Mouse (Mus musculus): ENCODE data around the gene Slc23a2. TPM values are rescaled to one million over a fixed set of nuclear protein-coding genes. Genes with fewer than 3 reads are reported as not detected.

Gene Slc23a2
- polyA plus RNA-seq, 1 experiment from 2014 or later: 18.5 TPM

DNA sequence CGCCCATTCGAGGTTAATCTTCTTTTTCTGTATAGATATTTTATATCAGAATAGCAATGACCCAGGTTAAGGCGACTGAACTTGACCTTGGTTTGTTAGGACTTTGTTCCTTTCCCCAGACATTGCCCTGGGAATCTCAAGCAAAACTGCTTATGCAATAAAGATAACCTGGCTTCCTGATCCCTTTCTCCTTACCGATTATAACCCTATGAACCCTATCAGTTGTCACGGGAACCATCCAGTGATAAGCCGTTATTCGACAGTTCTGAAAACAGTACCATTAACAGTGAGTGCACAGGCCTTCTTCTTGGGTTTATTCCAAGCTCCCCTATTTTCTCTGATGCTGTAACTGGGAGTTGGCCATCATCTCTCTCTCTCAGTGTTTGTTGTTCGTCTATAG lies 27.0 kb upstream of the Slc23a2 start:
- no peaks in the 10 kb centered on the region for H3K36me3 ChIP-seq (ENCODE audit: control insufficient read depth, insufficient read depth, low read length)
- H3K4me3 ChIP-seq (ENCODE audit: low read depth, low read length): no peak overlapping the region
- WGBS: 85% methylated on average over 8 of the region's 8 CpGs
- no peaks in the 10 kb centered on the region for H3K9me3 ChIP-seq (ENCODE audit: control insufficient read depth, low read length)
- no peaks in the 10 kb centered on the region for H3K27me3 ChIP-seq (replicated peaks; ENCODE audit: control insufficient read depth, insufficient read depth, low read length)
- no peak for DNase-seq (ENCODE audit: low spot score)
- H3K4me2 ChIP-seq (ENCODE audit: low read depth, low read length): no peak overlapping the region
- H3K27ac ChIP-seq (replicated peaks; ENCODE audit: low read depth, low read length): no peak overlapping the region
- H3K4me1 ChIP-seq (ENCODE audit: control insufficient read depth, insufficient read depth, low read length): no peaks in the 10 kb centered on the region
- H3K9ac ChIP-seq (ENCODE audit: low read depth, low read length): no peak overlapping the region
- no peak for ATAC-seq (ENCODE audit: low read depth)

DNA sequence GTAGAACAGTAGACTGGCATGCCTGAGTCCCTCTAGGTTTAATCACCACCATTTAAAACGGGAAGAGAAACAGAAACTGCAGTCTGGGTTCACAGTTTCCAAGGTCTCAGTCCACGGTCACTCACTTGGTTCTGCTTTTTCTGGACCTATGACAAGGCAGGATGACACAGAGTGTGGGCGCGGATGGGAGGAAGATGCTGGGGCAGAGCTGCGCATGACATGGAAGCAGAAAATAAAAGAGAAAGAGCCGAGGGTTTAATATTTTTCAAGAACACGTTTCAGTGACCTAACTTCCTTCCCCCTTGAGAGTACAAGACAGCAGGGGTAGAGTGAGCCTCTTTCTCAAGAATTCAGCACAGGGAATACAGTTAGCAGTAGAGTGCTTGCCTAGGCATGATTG lies 24.2 kb upstream of the Slc23a2 start:
- no peaks in the 10 kb centered on the region for H3K4me1 ChIP-seq (ENCODE audit: control insufficient read depth, insufficient read depth, low read length)
- no peaks in the 10 kb centered on the region for H3K27me3 ChIP-seq (replicated peaks; ENCODE audit: control insufficient read depth, insufficient read depth, low read length)
- no peak overlapping the region for H3K4me3 ChIP-seq (ENCODE audit: low read depth, low read length)
- no peak overlapping the region for H3K27ac ChIP-seq (replicated peaks; ENCODE audit: low read depth, low read length)
- H3K9me3 ChIP-seq (ENCODE audit: control insufficient read depth, low read length): no peaks in the 10 kb centered on the region
- H3K4me2 ChIP-seq (ENCODE audit: low read depth, low read length): no peak overlapping the region
- no peak for DNase-seq (ENCODE audit: low spot score)
- H3K36me3 ChIP-seq (ENCODE audit: control insufficient read depth, insufficient read depth, low read length): no peaks in the 10 kb centered on the region
- no peak overlapping the region for H3K9ac ChIP-seq (ENCODE audit: low read depth, low read length)
- 86% methylated on average over 7 of the region's 7 CpGs for WGBS
- ATAC-seq (ENCODE audit: low read depth): no peak

DNA sequence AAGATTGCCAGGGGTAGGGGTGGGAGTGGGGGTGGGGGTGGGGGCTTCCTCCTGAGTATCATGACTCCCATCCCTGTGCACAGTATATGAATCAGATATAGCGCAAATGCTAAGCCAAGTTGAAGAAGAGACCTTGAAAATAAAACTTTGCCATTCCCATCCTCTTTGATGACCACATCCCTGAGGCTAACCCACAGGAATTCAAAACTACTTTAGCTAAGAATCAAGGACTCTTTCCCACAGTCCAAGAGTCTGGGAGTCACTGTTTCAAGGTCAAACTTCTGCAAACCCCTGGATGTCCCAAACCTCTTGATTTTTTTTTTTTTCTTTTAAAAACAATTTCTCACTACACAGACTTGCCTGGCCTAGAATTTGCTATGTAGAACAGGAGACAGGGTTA lies 18.7 kb upstream of the Slc23a2 start:
- WGBS: 79% methylated on average over 1 of the region's 1 CpGs
- no peak for ATAC-seq (ENCODE audit: low read depth)
- H3K36me3 ChIP-seq (ENCODE audit: control insufficient read depth, insufficient read depth, low read length): no peaks in the 10 kb centered on the region
- H3K27me3 ChIP-seq (replicated peaks; ENCODE audit: control insufficient read depth, insufficient read depth, low read length): no peaks in the 10 kb centered on the region
- H3K9ac ChIP-seq (ENCODE audit: low read depth, low read length): no peak overlapping the region
- no peak overlapping the region for H3K27ac ChIP-seq (replicated peaks; ENCODE audit: low read depth, low read length)
- no peaks in the 10 kb centered on the region for H3K4me1 ChIP-seq (ENCODE audit: control insufficient read depth, insufficient read depth, low read length)
- no peak overlapping the region for H3K4me2 ChIP-seq (ENCODE audit: low read depth, low read length)
- DNase-seq (ENCODE audit: low spot score): no peak
- H3K4me3 ChIP-seq (ENCODE audit: low read depth, low read length): no peak overlapping the region
- no peaks in the 10 kb centered on the region for H3K9me3 ChIP-seq (ENCODE audit: control insufficient read depth, low read length)

DNA sequence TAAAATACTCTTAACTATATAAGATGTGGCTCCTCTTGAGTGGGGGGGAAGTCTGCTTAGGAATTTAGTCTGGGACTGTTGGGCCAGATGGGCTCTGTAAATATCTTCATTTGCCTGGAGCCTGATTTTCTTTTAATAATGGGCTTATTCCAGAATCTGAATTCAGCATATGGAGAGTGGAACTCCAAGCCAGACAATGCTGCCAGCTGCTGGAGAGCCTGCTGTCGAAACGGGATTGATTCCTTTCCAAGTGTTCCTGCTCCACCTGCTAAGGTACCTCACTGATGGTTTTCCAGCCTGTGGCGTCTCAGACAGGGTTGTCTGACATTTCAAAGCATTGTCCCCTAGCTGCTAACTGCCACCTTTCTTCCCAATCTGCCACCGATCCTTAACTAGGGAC lies 12.6 kb upstream of the Slc23a2 start:
- Histone ChIP-seq H3K27me3 (replicated peaks; ENCODE audit: control insufficient read depth, insufficient read depth, low read length) (no peaks in the 10 kb centered on the region), H3K4me2 (ENCODE audit: low read depth, low read length) (no peak overlapping the region), H3K9ac (ENCODE audit: low read depth, low read length) (no peak overlapping the region), H3K27ac (replicated peaks; ENCODE audit: low read depth, low read length) (no peak overlapping the region), H3K36me3 (ENCODE audit: control insufficient read depth, insufficient read depth, low read length) (no peaks in the 10 kb centered on the region), H3K9me3 (ENCODE audit: control insufficient read depth, low read length) (no peaks in the 10 kb centered on the region), H3K4me3 (ENCODE audit: low read depth, low read length) (no peak overlapping the region), H3K4me1 (ENCODE audit: control insufficient read depth, insufficient read depth, low read length) (no peaks in the 10 kb centered on the region)
- 58% methylated on average over 4 of the region's 4 CpGs for WGBS
- DNase-seq (ENCODE audit: low spot score): no peak
- ATAC-seq (ENCODE audit: low read depth): no peak

DNA sequence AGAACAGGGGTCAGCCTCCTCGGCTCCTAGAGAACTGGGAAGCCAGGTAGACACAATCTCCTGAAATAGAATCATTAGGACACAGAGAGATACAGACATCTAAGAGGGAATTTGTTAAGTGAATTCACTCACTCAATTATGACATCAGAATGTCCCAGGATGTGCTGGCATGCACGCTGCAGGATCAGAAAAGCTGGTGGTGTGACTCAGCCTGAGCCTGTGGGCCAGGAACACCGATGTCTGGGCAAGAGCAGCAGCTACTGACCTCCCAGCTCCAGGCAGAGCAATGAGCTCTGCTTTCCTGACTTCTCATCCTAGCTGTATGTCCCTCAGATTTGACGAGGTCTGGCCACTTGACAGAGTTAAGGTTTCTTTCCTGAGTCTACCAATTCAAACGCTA lies 7.8 kb upstream of the Slc23a2 start:
- H3K4me1 ChIP-seq (ENCODE audit: control insufficient read depth, insufficient read depth, low read length): no peaks in the 10 kb centered on the region
- WGBS: 46% methylated on average over 5 of the region's 5 CpGs

DNA sequence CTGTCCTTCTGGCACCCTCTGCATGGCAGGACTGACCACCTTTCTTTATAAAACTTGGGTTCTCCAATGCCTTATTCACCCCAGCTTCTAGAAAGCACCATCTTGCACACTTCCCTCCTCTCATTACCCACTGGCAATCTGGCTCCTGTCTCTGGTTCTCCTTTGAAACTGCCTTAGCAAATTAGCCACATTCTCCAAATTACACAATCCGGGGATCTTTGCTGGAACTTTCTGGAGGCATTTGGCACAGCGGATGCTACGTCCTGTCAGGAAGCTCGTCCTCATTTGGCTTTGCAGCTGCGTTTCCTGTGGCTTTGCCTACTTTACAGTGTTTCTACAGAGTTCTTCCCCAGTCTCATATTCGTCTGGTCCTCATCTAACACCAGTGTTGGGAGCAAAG lies 6.7 kb upstream of the Slc23a2 start:
- ATAC-seq (ENCODE audit: low read depth) (no peak), DNase-seq (ENCODE audit: low spot score) (no peak)
- Histone ChIP-seq H3K36me3 (ENCODE audit: control insufficient read depth, insufficient read depth, low read length) (no peaks in the 10 kb centered on the region), H3K9ac (ENCODE audit: low read depth, low read length) (no peak overlapping the region), H3K4me2 (ENCODE audit: low read depth, low read length) (no peak overlapping the region), H3K27ac (replicated peaks; ENCODE audit: low read depth, low read length) (no peak overlapping the region), H3K9me3 (ENCODE audit: control insufficient read depth, low read length) (no peaks in the 10 kb centered on the region), H3K4me3 (ENCODE audit: low read depth, low read length) (no peak overlapping the region), H3K27me3 (replicated peaks; ENCODE audit: control insufficient read depth, insufficient read depth, low read length) (peaks cover under 1% of the 10 kb centered on the region), H3K4me1 (ENCODE audit: control insufficient read depth, insufficient read depth, low read length) (no peaks in the 10 kb centered on the region)
- 57% methylated on average over 6 of the region's 6 CpGs for WGBS

More for the DNA sequence above, 7.8 kb upstream of the Slc23a2 start:
- Histone ChIP-seq H3K9me3 (ENCODE audit: control insufficient read depth, low read length) (no peaks in the 10 kb centered on the region), H3K36me3 (ENCODE audit: control insufficient read depth, insufficient read depth, low read length) (no peaks in the 10 kb centered on the region), H3K4me3 (ENCODE audit: low read depth, low read length) (no peak overlapping the region), H3K27ac (replicated peaks; ENCODE audit: low read depth, low read length) (no peak overlapping the region), H3K9ac (ENCODE audit: low read depth, low read length) (no peak overlapping the region), H3K4me2 (ENCODE audit: low read depth, low read length) (no peak overlapping the region), H3K27me3 (replicated peaks; ENCODE audit: control insufficient read depth, insufficient read depth, low read length) (no peaks in the 10 kb centered on the region)
- ATAC-seq (ENCODE audit: low read depth) (no peak), DNase-seq (ENCODE audit: low spot score) (no peak)

DNA sequence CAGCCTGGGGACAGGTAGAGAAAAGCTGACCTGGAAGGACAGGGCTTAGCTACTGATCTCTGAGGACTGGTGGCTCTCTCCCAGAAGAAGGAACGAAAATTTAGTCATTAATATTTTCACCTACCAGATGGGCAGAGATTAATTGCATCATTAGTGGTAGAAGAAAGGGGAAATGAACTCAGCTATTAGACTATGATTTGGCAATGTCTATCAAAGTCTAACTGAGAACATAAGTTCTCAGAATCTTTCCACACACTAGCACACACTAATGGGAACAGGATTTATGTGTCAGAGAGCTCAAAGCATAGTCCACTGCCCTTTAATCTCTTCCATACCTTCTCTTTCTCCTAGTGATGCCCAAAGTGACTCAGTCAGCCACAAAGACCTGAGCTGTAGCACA lies 6.0 kb upstream of the Slc23a2 start:
- Histone ChIP-seq H3K4me3 (ENCODE audit: low read depth, low read length) (no peak overlapping the region), H3K27me3 (replicated peaks; ENCODE audit: control insufficient read depth, insufficient read depth, low read length) (peaks cover 3% of the 10 kb centered on the region), H3K36me3 (ENCODE audit: control insufficient read depth, insufficient read depth, low read length) (no peaks in the 10 kb centered on the region), H3K9me3 (ENCODE audit: control insufficient read depth, low read length) (no peaks in the 10 kb centered on the region), H3K9ac (ENCODE audit: low read depth, low read length) (no peak overlapping the region), H3K27ac (replicated peaks; ENCODE audit: low read depth, low read length) (no peak overlapping the region), H3K4me1 (ENCODE audit: control insufficient read depth, insufficient read depth, low read length) (no peaks in the 10 kb centered on the region), H3K4me2 (ENCODE audit: low read depth, low read length) (no peak overlapping the region)
- DNase-seq (ENCODE audit: low spot score) (no peak), ATAC-seq (ENCODE audit: low read depth) (no peak)
- WGBS: 57% methylated on average over 1 of the region's 1 CpGs

DNA sequence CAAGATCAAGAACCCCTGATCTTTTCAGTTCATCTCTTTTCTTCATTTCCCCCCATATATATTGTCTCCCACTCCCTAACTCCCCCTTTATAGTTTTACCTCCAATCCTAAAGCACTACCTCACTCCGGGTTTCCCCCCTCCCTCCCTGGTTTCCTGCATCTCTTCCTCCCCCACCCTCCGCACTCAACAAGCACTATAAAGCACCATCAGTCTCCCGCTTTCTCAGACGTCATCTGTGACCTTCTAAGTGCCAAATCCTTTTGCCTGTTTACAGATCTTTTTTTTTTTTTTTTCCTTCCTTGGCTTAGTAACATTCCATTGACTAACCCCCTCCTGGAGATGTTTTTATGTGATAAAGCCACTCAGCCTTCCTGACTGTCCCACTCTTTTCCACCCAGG lies 1.6 kb upstream of the Slc23a2 start:
- no peak overlapping the region for H3K4me3 ChIP-seq (ENCODE audit: low read depth, low read length)
- no peaks in the 10 kb centered on the region; the same call in 1 of the 2 replicates for H3K4me1 ChIP-seq (ENCODE audit: control insufficient read depth, insufficient read depth, low read length)
- 0 out of 2 replicates have a peak, but pooled peaks cover 5% of the 10 kb centered on the region for H3K36me3 ChIP-seq (ENCODE audit: control insufficient read depth, insufficient read depth, low read length)
- peaks cover 9% of the 10 kb centered on the region for H3K27me3 ChIP-seq (replicated peaks; ENCODE audit: control insufficient read depth, insufficient read depth, low read length)
- H3K9ac ChIP-seq (ENCODE audit: low read depth, low read length): no peak overlapping the region
- DNase-seq (ENCODE audit: low spot score) (no peak), ATAC-seq (ENCODE audit: low read depth) (no peak)
- H3K27ac ChIP-seq (replicated peaks; ENCODE audit: low read depth, low read length): no peak overlapping the region
- no peak overlapping the region for H3K4me2 ChIP-seq (ENCODE audit: low read depth, low read length)
- WGBS: 21% methylated on average over 4 of the region's 4 CpGs
- H3K9me3 ChIP-seq (ENCODE audit: control insufficient read depth, low read length): no peaks in the 10 kb centered on the region

Data from embryonic facial prominence, embryonic 14.5 days (tissue).